In the genomic region with DNA sequence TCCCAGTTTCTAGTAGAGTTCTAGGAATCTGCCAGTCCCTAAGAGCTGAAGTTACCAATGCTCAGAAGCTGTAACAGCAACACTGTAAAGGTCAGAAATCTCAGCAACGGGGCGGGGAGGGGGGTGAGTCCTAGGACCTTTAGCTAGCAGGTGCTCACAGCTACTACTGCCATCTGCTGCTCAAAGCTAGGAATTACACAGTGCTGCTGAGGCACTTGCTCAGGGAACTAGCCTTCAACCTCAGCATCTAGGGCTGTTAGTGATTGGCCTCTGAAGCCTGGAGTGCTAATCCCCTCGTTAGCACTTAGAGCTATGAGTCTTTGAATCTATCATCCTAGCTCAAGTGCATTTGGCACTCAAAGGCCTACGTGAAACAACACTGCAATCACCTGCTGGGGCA, we compare ENCODE assay signal across 8 mouse cellular contexts. TPM values are rescaled to one million over a fixed set of nuclear protein-coding genes. Genes with fewer than 3 reads are reported as not detected.
DNase-seq lines count a peak whose midpoint lies in the region; ATAC-seq and TF ChIP-seq lines count a peak whose summit lies in the region.
"Had no signal": no experiment of that assay in that cellular context is flagged by ENCODE, and none has a peak within 500 bp of the region (broad histone marks: within the 10 kb centered on the region; RNA-seq: fewer than 3 reads in every experiment).

No protein-coding gene starts in this region.

- DNase-seq in B cell, adult 2 months = peak; percentile 62
- peak; percentile 86 for DNase-seq in CH12.LX (ENCODE audit: extremely low read depth)
- DNase-seq in cerebellum, adult 11-12 months = peak; percentile 25
- DNase-seq in gastrocnemius, adult 18-20 months (ENCODE audit: low spot score) = peak; percentile 39
- DNase-seq in stomach, postnatal 0 days (ENCODE audit: low spot score) = peak; percentile 79

- H3K36me3 ChIP-seq in CH12.LX (replicated peaks in 1 of 2; ENCODE audit: control insufficient read depth in 1 of 2, insufficient read depth in 1 of 2, low read length in 1 of 2) = peaks cover 3% of the 10 kb centered on the region in 2 experiments
- no peaks in the 10 kb centered on the region for H3K36me3 ChIP-seq in kidney, embryonic 15.5 days
- H3K36me3 ChIP-seq in midbrain, embryonic 13.5 days = no peaks in the 10 kb centered on the region
- H3K36me3 ChIP-seq in stomach, postnatal 0 days (ENCODE audit: control insufficient read depth, insufficient read depth, low read length) = no peaks in the 10 kb centered on the region
- H3K36me3 ChIP-seq: heart, embryonic 13.5 days had no signal

- peak; percentile 84 to 99 for TF ChIP-seq CTCF in CH12.LX (conservative IDR thresholded peaks at IDR 0.05 in 1 of 2, IDR thresholded peaks at IDR 0.05 in 1 of 2; ENCODE audit: low read depth in 2 of 2, low read length in 2 of 2)
- peak; percentile 85 for TF ChIP-seq CTCF in stomach, postnatal 0 days (IDR thresholded peaks at IDR 0.05; ENCODE audit: low read depth)

- WGBS in kidney, embryonic 15.5 days = 21% methylated on average over 4 of the region's 4 CpGs
- 13% methylated on average over 4 of the region's 4 CpGs for WGBS in midbrain, embryonic 13.5 days
- WGBS in stomach, postnatal 0 days = 12% methylated on average over 4 of the region's 4 CpGs

- H3K4me2 ChIP-seq in CH12.LX (ENCODE audit: insufficient read depth, low read depth, poor library complexity, severe bottlenecking) = peak overlapping the region; percentile 0; the same call in 1 of the 2 replicates
- no peak overlapping the region for H3K4me2 ChIP-seq in kidney, embryonic 15.5 days
- no peak overlapping the region for H3K4me2 ChIP-seq in midbrain, embryonic 13.5 days (replicated peaks)
- H3K4me2 ChIP-seq in stomach, postnatal 0 days (replicated peaks; ENCODE audit: low read depth) = no peak overlapping the region
- H3K4me2 ChIP-seq: heart, embryonic 13.5 days had no signal

- peaks cover 10 to 34% of the 10 kb centered on the region in 2 experiments for H3K4me1 ChIP-seq in CH12.LX (ENCODE audit: control insufficient read depth in 1 of 2, insufficient read depth in 2 of 2)
- H3K4me1 ChIP-seq in kidney, embryonic 15.5 days = no peaks in the 10 kb centered on the region
- H3K4me1 ChIP-seq in midbrain, embryonic 13.5 days (replicated peaks) = no peaks in the 10 kb centered on the region
- H3K4me1 ChIP-seq in stomach, postnatal 0 days (replicated peaks; ENCODE audit: control insufficient read depth, insufficient read depth) = no peaks in the 10 kb centered on the region

- no peak for TF ChIP-seq POLR2A in CH12.LX (IDR thresholded peaks at IDR 0.05; ENCODE audit: low read depth, low read length)

- no peaks in the 10 kb centered on the region for H3K27me3 ChIP-seq in CH12.LX (replicated peaks)
- no peaks in the 10 kb centered on the region for H3K27me3 ChIP-seq in kidney, embryonic 15.5 days
- H3K27me3 ChIP-seq in midbrain, embryonic 13.5 days = no peaks in the 10 kb centered on the region
- no peaks in the 10 kb centered on the region for H3K27me3 ChIP-seq in stomach, postnatal 0 days (ENCODE audit: control insufficient read depth, insufficient read depth, low read length)
- H3K27me3 ChIP-seq: heart, embryonic 13.5 days had no signal

- no peak overlapping the region for H3K27ac ChIP-seq in CH12.LX (ENCODE audit: insufficient read depth, low read depth)
- no peak overlapping the region for H3K27ac ChIP-seq in kidney, embryonic 15.5 days
- H3K27ac ChIP-seq in midbrain, embryonic 13.5 days = no peak overlapping the region
- no peak overlapping the region; the same call in 1 of the 2 replicates for H3K27ac ChIP-seq in stomach, postnatal 0 days (replicated peaks)
- H3K27ac ChIP-seq: heart, embryonic 13.5 days had no signal

- ATAC-seq in kidney, embryonic 15.5 days (replicated peaks; ENCODE audit: low FRiP score) = peak; percentile 60; the same call in 1 of the 2 replicates
- peak; percentile 56; the same call in 1 of the 2 replicates for ATAC-seq in midbrain, embryonic 13.5 days
- peak; percentile 92 for ATAC-seq in stomach, postnatal 0 days (ENCODE audit: low FRiP score, low TSS enrichment)

- no peaks in the 10 kb centered on the region for H3K9me3 ChIP-seq in CH12.LX (replicated peaks; ENCODE audit: low read length)
- H3K9me3 ChIP-seq in kidney, embryonic 15.5 days (replicated peaks) = no peaks in the 10 kb centered on the region
- H3K9me3 ChIP-seq in midbrain, embryonic 13.5 days = no peaks in the 10 kb centered on the region
- no peaks in the 10 kb centered on the region for H3K9me3 ChIP-seq in stomach, postnatal 0 days (ENCODE audit: control insufficient read depth, low read length)
- H3K9me3 ChIP-seq: heart, embryonic 13.5 days had no signal

- in situ Hi-C loops in CH12.LX (cut with MboI; ENCODE audit: low pct_ligation_motif_present, low pct_unique_long_range_greater_than_20kb, low sequenced_read_pairs) = loop anchor here (25.0 kb wide), 1 partner anchor 320 kb away; no protein-coding TSS in a partner anchor

- TF ChIP-seq RAD21 in CH12.LX (IDR thresholded peaks at IDR 0.05; ENCODE audit: low read depth, low read length) = peak; percentile 70

- H3K4me3 ChIP-seq in CH12.LX (replicated peaks in 1 of 3; ENCODE audit: low read depth in 2 of 3, low read length in 2 of 3, poor library complexity in 1 of 3) = no peak overlapping the region
- H3K4me3 ChIP-seq in kidney, embryonic 15.5 days (replicated peaks) = no peak overlapping the region
- no peak overlapping the region for H3K4me3 ChIP-seq in midbrain, embryonic 13.5 days (replicated peaks)
- H3K4me3 ChIP-seq in stomach, postnatal 0 days (ENCODE audit: low read depth, low read length) = no peak overlapping the region
- H3K4me3 ChIP-seq: heart, embryonic 13.5 days had no signal

- H3K79me2 ChIP-seq in CH12.LX (replicated peaks; ENCODE audit: control insufficient read depth, extremely low read depth, insufficient read depth, poor library complexity, severe bottlenecking) = 0 out of 2 replicates have a peak, but pooled peaks cover 4% of the 10 kb centered on the region

- TF ChIP-seq EP300 in CH12.LX (IDR thresholded peaks at IDR 0.05; ENCODE audit: low read length) = no peak
- TF ChIP-seq EP300 in stomach, postnatal 0 days (optimal IDR thresholded peaks at IDR 0.05) = no peak

- dilution Hi-C loops in CH12.LX (cut with MboI; ENCODE audit: extremely low pct_ligation_motif_present, extremely low pct_unique_long_range_greater_than_20kb, low sequenced_read_pairs) = no loop called here

- H3K9ac ChIP-seq in CH12.LX (ENCODE audit: insufficient read depth, low read depth) = no peak overlapping the region
- H3K9ac ChIP-seq in kidney, embryonic 15.5 days = no peak overlapping the region
- no peak overlapping the region for H3K9ac ChIP-seq in midbrain, embryonic 13.5 days (replicated peaks)
- no peak overlapping the region for H3K9ac ChIP-seq in stomach, postnatal 0 days (ENCODE audit: low read length)
- H3K9ac ChIP-seq: heart, embryonic 13.5 days had no signal

TF ChIP-seq in CH12.LX, 34 proteins besides CTCF, POLR2A, EP300 and RAD21 (continues in another document):
- TF ChIP-seq TCF12 (IDR thresholded peaks at IDR 0.05; ENCODE audit: low read depth, low read length) = peak; percentile 24; the same call in 1 of the 2 replicates
- 0 out of 2 replicates have a peak, but pooled peaks have one; percentile 27 for TF ChIP-seq IRF4 (IDR thresholded peaks at IDR 0.05; ENCODE audit: low read depth, low read length)
- TF ChIP-seq JUND (conservative IDR thresholded peaks at IDR 0.05; ENCODE audit: low read depth, low read length) = no peak
- peak; percentile 44; the same call in 1 of the 2 replicates for TF ChIP-seq MEF2A (IDR thresholded peaks at IDR 0.05; ENCODE audit: borderline replicate concordance, low read depth, low read length)
- TF ChIP-seq ZKSCAN1 (IDR thresholded peaks at IDR 0.05; ENCODE audit: borderline replicate concordance, low read depth, low read length) = no peak
- TF ChIP-seq SMC3 (IDR thresholded peaks at IDR 0.05; ENCODE audit: low read depth, low read length) = peak; percentile 58
- 0 out of 2 replicates have a peak, but pooled peaks have one; percentile 7 for TF ChIP-seq NRF1 (IDR thresholded peaks at IDR 0.05; ENCODE audit: low read depth, low read length)
- peak; percentile 28; the same call in 1 of the 2 replicates for TF ChIP-seq NELFE (IDR thresholded peaks at IDR 0.05; ENCODE audit: low read depth, low read length)

RNA-seq across cellular contexts. Expression of a gene that starts 14.4 kb away (rescaled TPM):
- total RNA-seq in CH12.LX (2012; rRNA removed) (7.2 and 10.9 TPM in 2 replicates), CH12.LX (2014; rRNA removed) (14.5 and 14.9 TPM in 2 replicates)
- 9.3 and 9.8 TPM in 2 replicates for polyA plus RNA-seq in CH12.LX (2012; ENCODE audit: insufficient read length, low read depth)
- total RNA-seq in gastrocnemius, adult 18-20 months (2021) = 1 to 10 TPM; 3.1 to 4.3 TPM
- 17.1 and 19.8 TPM in 2 replicates for polyA plus RNA-seq in kidney, embryonic 15.5 days (2015; fragmentation: Nextera tagmentation; extraction: Ambion mirVana)
- 13.3 and 14.8 TPM in 2 replicates for polyA plus RNA-seq in midbrain, embryonic 13.5 days (2015; fragmentation: Nextera tagmentation; extraction: Ambion mirVana)
- 10.1 and 12.1 TPM in 2 replicates for polyA plus RNA-seq in stomach, postnatal 0 days (2015; fragmentation: Nextera tagmentation; extraction: Ambion mirVana)

RNA-seq across cellular contexts. Expression of a gene that starts 18.0 kb away (rescaled TPM):
- total RNA-seq in CH12.LX (2012; rRNA removed) (not detected in 2 replicates), CH12.LX (2014; rRNA removed) (not detected in 2 replicates)
- polyA plus RNA-seq in CH12.LX (2012; ENCODE audit: insufficient read length, low read depth) = 0.08 and 0.11 TPM in 2 replicates
- not detected for total RNA-seq in gastrocnemius, adult 18-20 months (2021)
- 0.40 and 0.48 TPM in 2 replicates for polyA plus RNA-seq in kidney, embryonic 15.5 days (2015; fragmentation: Nextera tagmentation; extraction: Ambion mirVana)
- polyA plus RNA-seq in midbrain, embryonic 13.5 days (2015; fragmentation: Nextera tagmentation; extraction: Ambion mirVana) = 0.50 and 0.52 TPM in 2 replicates
- 12.9 and 14.1 TPM in 2 replicates for polyA plus RNA-seq in stomach, postnatal 0 days (2015; fragmentation: Nextera tagmentation; extraction: Ambion mirVana)

RNA-seq across cellular contexts. Expression of a gene that starts 21.6 kb away (rescaled TPM):
- 8.4 and 9.7 TPM in 2 replicates for total RNA-seq in CH12.LX (2012; rRNA removed)
- total RNA-seq in CH12.LX (2014; rRNA removed) = 1.3 and 2.3 TPM in 2 replicates
- polyA plus RNA-seq in CH12.LX (2012; ENCODE audit: insufficient read length, low read depth) = 1.6 and 1.8 TPM in 2 replicates
- 1 to 10 TPM; 4.9 to 7.2 TPM for total RNA-seq in gastrocnemius, adult 18-20 months (2021)
- 32.0 and 32.4 TPM in 2 replicates for polyA plus RNA-seq in kidney, embryonic 15.5 days (2015; fragmentation: Nextera tagmentation; extraction: Ambion mirVana)
- polyA plus RNA-seq in midbrain, embryonic 13.5 days (2015; fragmentation: Nextera tagmentation; extraction: Ambion mirVana) = 9.1 and 9.3 TPM in 2 replicates
- polyA plus RNA-seq in stomach, postnatal 0 days (2015; fragmentation: Nextera tagmentation; extraction: Ambion mirVana) = 24.9 and 26.6 TPM in 2 replicates

RNA-seq across cellular contexts. Expression of a gene that starts 45.9 kb away (rescaled TPM):
- total RNA-seq in CH12.LX (2012; rRNA removed) (8.4 and 10.1 TPM in 2 replicates), CH12.LX (2014; rRNA removed) (11.6 and 12.2 TPM in 2 replicates)
- polyA plus RNA-seq in CH12.LX (2012; ENCODE audit: insufficient read length, low read depth) = 13.4 and 15.3 TPM in 2 replicates
- 1 to 10 TPM; 4.5 to 5.6 TPM for total RNA-seq in gastrocnemius, adult 18-20 months (2021)
- 8.5 and 8.7 TPM in 2 replicates for polyA plus RNA-seq in kidney, embryonic 15.5 days (2015; fragmentation: Nextera tagmentation; extraction: Ambion mirVana)
- 10.4 and 11.4 TPM in 2 replicates for polyA plus RNA-seq in midbrain, embryonic 13.5 days (2015; fragmentation: Nextera tagmentation; extraction: Ambion mirVana)
- 4.8 and 5.7 TPM in 2 replicates for polyA plus RNA-seq in stomach, postnatal 0 days (2015; fragmentation: Nextera tagmentation; extraction: Ambion mirVana)

Comparison
In these comparisons a context has a peak if more than half of its experiments do, and no peak if none do; other contexts are left out.
1. DNase-seq: peak in every context shown above with its lines; median percentile 86 in CH12.LX; 79 in stomach, postnatal 0 days; 62 in B cell, adult 2 months; 39 in gastrocnemius, adult 18-20 months; 25 in cerebellum, adult 11-12 months.